Mouse (Mus musculus) erythroblast, embryonic 14.5 days (primary cell): ENCODE results near the gene Klhl40. TPM values are rescaled to one million over a fixed set of nuclear protein-coding genes. Genes with fewer than 3 reads are reported as not detected.

Experiments used
- H3K27me3 ChIP-seq: 2 replicates; pipeline ENCODE4 v1.6.1; 2012; ENCODE audit warnings: inconsistent platforms; ENCODE audit not compliant: control insufficient read depth
- H3K36me3 ChIP-seq: 2 replicates; pipeline ENCODE4 v1.6.1; 2012; ENCODE audit warnings: mild to moderate bottlenecking, inconsistent platforms; ENCODE audit not compliant: control insufficient read depth
- H3K4me1 ChIP-seq: 2 replicates; pipeline ENCODE4 v1.6.1; 2012; ENCODE audit warnings: inconsistent platforms; ENCODE audit not compliant: control insufficient read depth
- H3K4me3 ChIP-seq: replicated peaks from 2 replicates; pipeline ENCODE3; 2012; ENCODE audit warnings: moderate library complexity, mild to moderate bottlenecking, inconsistent platforms
- H3K9me3 ChIP-seq: 2 replicates; pipeline ENCODE4 v1.6.1; 2012; ENCODE audit warnings: low read length, inconsistent platforms, mixed read lengths; ENCODE audit not compliant: control insufficient read depth
- GATA1 ChIP-seq: IDR thresholded peaks from 2 replicates; pipeline ENCODE4 v1.6.1; 2012; ENCODE audit warnings: low read length, inconsistent platforms, mixed read lengths
- TAL1 ChIP-seq: IDR thresholded peaks from 3 replicates; pipeline ENCODE4 v1.6.1; 2012; ENCODE audit warnings: low read length, inconsistent platforms, mixed read lengths
- polyA plus RNA-seq: library from polyadenylated mRNA; stranded (reverse); fragments of >175 nt; gene quantifications from 2 replicates; pipeline ENCODE4 v1.2.3, GENCODE M21; 2012

Klhl40 gene
- polyA plus RNA-seq, 1 experiment, result not detected

DNA sequence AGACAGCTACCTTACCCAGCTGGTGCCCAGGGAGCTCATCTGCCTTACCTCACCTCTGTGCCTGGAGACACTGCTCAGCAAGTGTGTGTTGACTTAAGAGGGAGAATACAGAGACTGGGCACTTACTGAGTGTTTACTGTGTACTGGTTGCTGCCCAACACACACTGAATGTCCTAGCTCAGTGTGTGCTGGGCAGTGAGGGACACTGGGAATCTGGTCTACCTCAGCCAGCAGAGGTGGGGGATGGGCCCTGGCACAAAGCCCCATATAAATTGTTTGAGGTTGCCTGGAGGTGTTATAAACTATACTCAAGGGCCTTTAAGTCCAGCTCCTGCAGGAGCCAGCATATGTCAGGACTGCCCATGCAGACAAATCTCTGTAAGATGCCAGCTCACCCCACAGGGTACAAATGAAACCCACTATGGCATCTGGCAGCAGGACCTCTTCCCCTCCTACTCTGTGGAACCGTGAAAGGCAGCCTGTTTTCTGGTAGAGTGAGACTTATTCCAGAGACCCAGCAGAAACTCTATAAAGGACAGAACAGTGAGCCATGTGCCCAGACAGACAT lies 17.6 kb downstream of the Klhl40 start:
- Histone ChIP-seq H3K9me3 (no peaks in the 10 kb centered on the region), H3K4me1 (peaks cover 3% of the 10 kb centered on the region), H3K36me3 (no peaks in the 10 kb centered on the region), H3K4me3 (no peak overlapping the region), H3K27me3 (no peaks in the 10 kb centered on the region)
- no peak for TF ChIP-seq GATA1
- TF ChIP-seq TAL1, result no peak

DNA sequence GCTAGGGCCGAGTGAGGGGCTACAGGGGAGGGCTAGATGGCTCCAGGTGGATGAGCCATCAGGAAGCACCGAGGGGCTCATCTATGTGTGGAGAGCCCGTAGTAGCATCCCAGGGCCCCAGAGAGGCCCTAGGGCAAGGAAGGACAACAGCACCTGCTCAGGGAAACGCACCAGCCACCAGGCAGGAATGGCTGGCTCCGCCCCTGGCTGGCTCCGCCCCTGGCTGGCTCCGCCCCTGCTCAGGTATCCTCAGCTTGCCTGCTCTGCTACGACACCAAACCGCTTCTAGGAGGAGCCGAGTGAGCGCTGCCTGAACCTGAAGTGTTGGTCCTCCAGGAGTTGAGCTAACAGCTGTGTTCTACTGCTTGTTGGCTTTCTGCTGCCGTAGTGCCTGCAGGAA lies 20.3 kb downstream of the Klhl40 start:
- Histone ChIP-seq H3K4me3 (no peak overlapping the region), H3K4me1 (peaks cover 3% of the 10 kb centered on the region), H3K27me3 (no peaks in the 10 kb centered on the region), H3K9me3 (no peaks in the 10 kb centered on the region), H3K36me3 (no peaks in the 10 kb centered on the region)
- TF ChIP-seq TAL1, result no peak
- TF ChIP-seq GATA1, result no peak

- no peak overlapping the region for H3K4me3 ChIP-seq
- TF ChIP-seq GATA1, result no peak
- no peak for TF ChIP-seq TAL1
- no peaks in the 10 kb centered on the region for H3K9me3 ChIP-seq
- no peaks in the 10 kb centered on the region for H3K36me3 ChIP-seq
- H3K27me3 ChIP-seq, result no peaks in the 10 kb centered on the region
- peaks cover 3% of the 10 kb centered on the region for H3K4me1 ChIP-seq
Observed at GRCm38 (mm10) chr9:121798887-121799520, 21.6 kb downstream of the Klhl40 start.

- H3K27me3 ChIP-seq, result no peaks in the 10 kb centered on the region
- TF ChIP-seq TAL1 (no peak), GATA1 (no peak)
- no peak overlapping the region for H3K4me3 ChIP-seq
- H3K4me1 ChIP-seq, result peaks cover 2% of the 10 kb centered on the region
- H3K9me3 ChIP-seq, result no peaks in the 10 kb centered on the region
- H3K36me3 ChIP-seq, result no peaks in the 10 kb centered on the region
Observed at GRCm38 (mm10) chr9:121802747-121803146, 25.3 kb downstream of the Klhl40 start.

DNA sequence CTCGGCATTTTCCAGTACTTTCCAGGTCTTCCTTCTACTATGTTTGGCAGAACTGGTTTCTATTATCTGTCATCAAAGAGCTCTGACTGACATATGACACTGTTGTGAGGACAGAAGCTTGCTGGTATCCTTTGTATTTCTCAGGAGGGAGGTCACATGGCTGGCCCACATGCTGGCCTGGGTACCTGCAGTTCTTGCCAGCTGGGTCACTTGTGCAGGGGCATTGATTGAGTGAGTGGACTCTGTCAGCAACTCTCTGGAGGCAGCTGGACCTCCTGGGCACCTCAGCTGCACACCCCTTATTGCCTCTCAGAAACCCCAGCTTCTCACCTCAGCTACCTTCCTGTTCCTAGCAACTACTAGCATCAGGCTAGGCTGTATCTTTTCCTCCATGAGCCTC lies 30.1 kb downstream of the Klhl40 start:
- no peaks in the 10 kb centered on the region for H3K36me3 ChIP-seq
- no peak overlapping the region for H3K4me3 ChIP-seq
- no peaks in the 10 kb centered on the region for H3K9me3 ChIP-seq
- no peaks in the 10 kb centered on the region for H3K4me1 ChIP-seq
- TF ChIP-seq GATA1, result no peak
- TF ChIP-seq TAL1, result no peak
- H3K27me3 ChIP-seq, result no peaks in the 10 kb centered on the region

DNA sequence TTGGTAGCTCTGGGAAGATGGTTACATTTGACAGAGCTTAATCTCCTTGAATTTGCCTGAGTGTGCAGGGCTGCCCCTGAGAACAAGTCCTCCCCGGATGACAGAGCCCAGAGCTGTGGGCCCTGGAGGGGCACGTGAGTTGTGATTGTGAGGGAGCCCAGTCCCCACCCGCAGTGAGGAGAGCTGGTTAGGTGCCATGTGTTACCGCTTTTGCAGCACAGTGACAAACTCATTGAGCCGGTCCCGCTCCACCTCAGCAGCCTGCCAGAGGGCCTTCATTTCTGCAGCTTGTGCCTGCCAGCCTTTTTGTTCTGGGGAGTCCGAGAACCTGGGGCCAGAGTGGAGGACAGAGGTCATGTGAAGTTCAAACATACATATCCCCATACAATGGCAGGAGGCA lies 30.5 kb downstream of the Klhl40 start:
- H3K4me1 ChIP-seq, result no peaks in the 10 kb centered on the region
- H3K9me3 ChIP-seq, result no peaks in the 10 kb centered on the region
- H3K4me3 ChIP-seq, result no peak overlapping the region
- H3K27me3 ChIP-seq, result no peaks in the 10 kb centered on the region
- no peaks in the 10 kb centered on the region for H3K36me3 ChIP-seq
- no peak for TF ChIP-seq TAL1
- no peak for TF ChIP-seq GATA1

GRCm38 (mm10) chr9:121808511-121808910 lies 31.1 kb downstream of the Klhl40 start:
- Histone ChIP-seq H3K4me1 (no peaks in the 10 kb centered on the region), H3K9me3 (no peaks in the 10 kb centered on the region), H3K4me3 (no peak overlapping the region), H3K27me3 (no peaks in the 10 kb centered on the region), H3K36me3 (no peaks in the 10 kb centered on the region)
- TF ChIP-seq TAL1, result no peak
- no peak for TF ChIP-seq GATA1

GRCm38 (mm10) chr9:121810081-121810821 lies 32.8 kb downstream of the Klhl40 start:
- no peak for TF ChIP-seq GATA1
- TF ChIP-seq TAL1, result no peak
- no peaks in the 10 kb centered on the region for H3K9me3 ChIP-seq
- no peaks in the 10 kb centered on the region for H3K36me3 ChIP-seq
- no peak overlapping the region for H3K4me3 ChIP-seq
- no peaks in the 10 kb centered on the region for H3K4me1 ChIP-seq
- no peaks in the 10 kb centered on the region for H3K27me3 ChIP-seq

DNA sequence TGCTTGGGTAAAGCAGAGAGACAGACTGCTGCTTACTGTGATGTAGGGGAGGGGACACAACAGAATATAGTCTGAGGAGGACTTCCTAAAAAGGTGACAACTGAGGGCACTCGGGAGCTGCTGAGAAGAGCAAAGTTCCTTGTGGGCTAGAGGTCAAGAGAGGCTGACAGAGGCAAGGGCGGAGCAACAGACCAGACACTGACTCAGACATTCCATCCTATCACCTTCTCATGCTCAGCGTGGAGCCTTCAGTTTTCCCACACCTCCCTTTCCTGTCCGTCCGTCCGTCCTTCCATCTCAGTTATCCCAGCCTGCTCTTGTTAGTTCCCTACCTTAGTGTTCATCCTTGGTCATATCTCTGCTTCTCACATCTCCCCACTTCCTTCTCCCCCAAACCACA lies 37.8 kb downstream of the Klhl40 start:
- TF ChIP-seq TAL1 (no peak), GATA1 (no peak)
- no peak overlapping the region for H3K4me3 ChIP-seq

More for the DNA sequence above, 37.8 kb downstream of the Klhl40 start:
- H3K36me3 ChIP-seq, result no peaks in the 10 kb centered on the region
- H3K9me3 ChIP-seq, result no peaks in the 10 kb centered on the region
- no peaks in the 10 kb centered on the region for H3K27me3 ChIP-seq
- H3K4me1 ChIP-seq, result no peaks in the 10 kb centered on the region
